Mouse (Mus musculus): ENCODE results near the gene Klf1.

Gene Klf1

GRCm38 (mm10) chr8:84936041-84936961 is 34.6 kb downstream of the Klf1 start:
- DNase-seq = no peak

DNA sequence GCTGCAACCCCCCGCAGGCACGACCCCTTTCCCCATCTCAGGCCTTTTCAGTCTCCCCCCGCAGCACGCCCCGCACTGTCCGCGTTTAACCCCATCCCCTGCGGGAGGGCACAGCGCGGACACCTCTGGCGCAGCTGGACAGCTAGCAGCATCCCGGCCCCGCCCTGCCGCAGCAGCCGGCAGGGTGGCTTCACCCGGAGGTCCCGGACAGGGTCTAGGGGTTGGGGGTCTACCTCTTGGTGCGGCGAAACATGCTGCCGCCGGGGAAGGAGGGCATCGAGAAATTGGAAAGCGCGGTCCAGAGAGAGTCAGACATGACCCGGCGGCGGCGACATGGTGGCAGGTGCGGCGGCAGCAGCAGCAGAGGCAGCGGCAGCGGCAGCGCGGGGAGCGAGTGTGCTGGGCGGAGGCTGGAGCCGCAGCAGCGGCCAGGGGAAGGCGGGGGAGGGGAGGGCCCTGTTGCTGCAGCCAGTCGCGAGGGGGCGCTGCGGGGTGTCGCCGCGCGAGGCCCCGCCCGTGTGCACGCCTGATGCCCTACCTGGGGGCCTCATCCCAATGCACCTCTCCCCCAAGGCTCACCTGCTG is 35.3 kb downstream of the Klf1 start, which contains the start of gene Mast1:
Gene Mast1, minus strand, starts transcription at position 398 of the 585 bp plus-strand sequence.
- DNase-seq = peak; percentile 80

GRCm38 (mm10) chr8:84937620-84938485 is 36.1 kb downstream of the Klf1 start:
- no peak for DNase-seq

DNA sequence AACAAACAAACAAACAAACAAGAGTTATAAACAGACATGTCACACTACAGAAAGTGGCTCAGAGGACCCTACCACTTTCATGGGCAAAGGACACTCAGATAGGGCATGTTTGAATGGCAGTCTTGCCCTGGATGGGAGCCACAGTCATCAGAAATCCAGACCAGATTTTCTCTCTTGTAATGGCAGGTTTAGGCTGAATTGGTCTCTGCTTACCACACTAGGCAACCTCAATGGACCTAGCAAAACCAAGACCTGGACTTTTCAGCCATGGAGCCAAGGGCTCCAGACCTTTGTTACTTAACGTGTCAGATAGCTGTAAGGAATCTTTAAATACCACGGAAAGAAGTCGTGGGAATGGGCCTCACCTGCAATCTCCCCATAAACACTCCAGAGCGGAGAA is 42.0 kb downstream of the Klf1 start:
- no peak for DNase-seq

GRCm38 (mm10) chr8:84944478-84945160 is 42.9 kb downstream of the Klf1 start:
- DNase-seq = peak; percentile 75

- DNase-seq = no peak
Measured at GRCm38 (mm10) chr8:84945235-84945632, 43.5 kb downstream of the Klf1 start.

DNA sequence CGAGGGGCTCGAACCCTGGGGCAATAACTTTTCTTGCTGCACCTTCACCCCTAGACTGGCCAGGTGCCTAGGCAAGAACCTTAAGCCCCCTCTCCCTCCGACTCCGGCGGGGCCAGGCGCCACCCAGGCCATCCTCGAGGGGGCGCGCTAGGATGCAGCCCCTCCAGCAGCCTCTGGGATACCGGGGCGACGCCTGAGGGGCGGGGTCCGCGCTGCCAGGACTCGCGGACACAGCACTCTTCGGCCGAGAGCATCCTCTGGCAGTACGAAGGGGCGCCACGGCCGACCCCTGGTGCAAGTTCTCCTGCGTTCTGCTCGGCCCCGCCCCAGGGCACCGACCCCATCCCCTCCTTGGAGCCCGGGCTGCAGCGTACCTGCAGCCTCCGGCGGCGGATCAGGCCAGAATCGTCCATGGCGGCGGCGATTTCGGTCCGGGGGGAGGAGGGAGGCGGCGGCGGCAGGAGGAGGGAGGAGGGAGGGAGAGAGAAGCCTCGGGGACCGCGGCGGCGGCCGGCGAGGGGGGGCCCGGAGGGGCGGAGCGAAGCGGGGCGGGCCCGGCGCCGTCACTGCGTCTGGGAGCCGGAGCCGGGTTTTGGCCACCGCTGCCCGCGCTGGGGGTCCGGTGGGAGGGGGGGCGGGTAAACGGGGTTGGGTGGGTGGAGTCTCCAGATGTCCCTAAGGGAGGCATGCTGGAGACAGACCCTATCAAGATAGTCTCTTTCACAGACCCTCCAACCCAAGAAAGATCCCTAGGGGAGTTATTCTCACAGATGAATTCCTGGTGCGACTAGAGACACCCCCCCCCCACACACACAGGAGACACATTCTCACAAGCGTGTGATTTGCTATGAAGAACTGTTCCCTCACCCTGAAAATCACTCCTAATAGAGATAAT is 44.2 kb downstream of the Klf1 start:
- DNase-seq = peak; percentile 61

- DNase-seq = no peak
Measured at GRCm38 (mm10) chr8:84946528-84947240, 45.0 kb downstream of the Klf1 start, which contains the start of gene Rtbdn. TSS of gene Rtbdn (plus strand) at chr8:84946991.

- DNase-seq = peak; percentile 68
Measured at GRCm38 (mm10) chr8:84947241-84947545, 45.5 kb downstream of the Klf1 start.

DNA sequence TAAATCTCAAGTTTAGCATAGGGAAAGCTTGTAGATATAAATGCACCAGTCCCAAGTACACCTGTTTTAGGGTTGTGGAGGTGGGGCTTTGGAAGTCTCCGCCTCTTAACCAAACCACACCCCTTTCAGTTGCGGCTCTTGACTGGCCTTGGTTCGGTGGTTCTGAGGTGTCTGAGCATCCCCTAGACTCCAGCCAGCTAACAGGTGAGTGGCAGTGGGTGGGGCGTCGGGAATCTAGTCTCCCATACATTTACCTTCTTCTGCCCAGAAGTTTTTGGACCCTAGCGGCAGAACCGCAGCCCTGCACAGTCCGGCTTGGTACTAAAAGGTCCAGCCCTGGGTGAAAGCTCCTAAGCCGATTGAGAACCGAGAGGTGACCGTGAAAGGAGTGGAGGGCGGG is 48.0 kb downstream of the Klf1 start:
- no peak for DNase-seq

DNA sequence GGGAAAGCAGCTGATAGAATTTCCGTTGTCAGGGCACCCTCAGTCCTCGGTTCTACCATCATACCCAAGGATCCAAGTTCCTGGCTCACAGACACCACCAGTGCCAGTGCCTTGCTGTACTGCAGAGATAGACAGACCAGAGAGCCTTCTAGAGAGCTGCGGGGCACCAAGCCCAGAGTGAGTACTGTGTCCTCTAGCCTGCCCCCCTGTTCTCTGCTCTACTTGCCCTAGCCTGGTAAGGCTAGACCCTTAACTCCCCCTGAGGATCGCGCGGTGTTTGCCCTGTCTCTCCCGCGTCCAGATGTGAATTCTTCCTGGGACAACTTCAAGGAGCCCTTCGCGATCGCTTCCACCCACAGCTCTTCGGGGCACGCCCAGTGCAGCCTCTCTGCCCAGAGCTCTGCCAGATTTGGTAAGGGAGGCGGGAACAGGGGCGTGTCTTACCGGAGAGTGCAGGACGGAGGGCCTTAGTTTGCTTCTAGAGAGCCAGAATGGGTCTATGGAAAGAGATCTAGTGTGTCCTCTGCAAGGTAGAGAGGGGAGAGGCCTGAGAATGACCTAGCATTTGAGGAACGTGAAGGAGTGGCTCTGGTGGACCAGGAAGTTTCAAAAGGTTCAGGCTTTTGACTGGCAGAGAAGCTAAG is 51.0 kb downstream of the Klf1 start:
- DNase-seq = no peak
